Mouse (Mus musculus): ENCODE results near the gene Skap1. TPM values are rescaled to one million over a fixed set of nuclear protein-coding genes. Genes with fewer than 3 reads are reported as not detected.
A peak's percentile ranks its signal among the peaks of the same experiment; 100 is the strongest.

Skap1 gene
- total RNA-seq, 4 experiments from 2014 or later, result 7.3 to 15.3 (median 11.2) TPM

DNA sequence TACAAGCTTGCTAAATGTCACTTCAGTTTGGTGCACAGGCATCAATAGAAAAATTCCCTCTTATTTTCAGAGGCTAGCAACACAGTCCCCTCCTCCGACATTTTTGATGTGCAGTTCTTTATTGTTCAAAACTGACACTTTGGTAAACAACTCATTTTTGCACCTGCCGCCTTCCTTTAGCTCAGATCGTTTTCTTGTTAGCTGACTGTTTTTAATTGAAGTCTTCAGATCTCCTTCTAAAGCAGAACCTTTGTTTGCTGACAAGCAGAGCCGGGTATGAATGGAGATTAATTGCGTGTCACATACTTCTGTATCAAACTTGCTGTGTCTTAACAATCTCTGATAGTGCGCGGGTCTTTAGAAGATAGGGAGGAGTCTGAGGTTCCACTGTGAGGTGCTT, 2.0 kb downstream of the Skap1 start:
- DNase-seq, result no peak

GRCm38 (mm10) chr11:96466987-96467386, 2.6 kb downstream of the Skap1 start:
- no peak for DNase-seq

- DNase-seq, result no peak
Observed at GRCm38 (mm10) chr11:96468048-96468745, 3.8 kb downstream of the Skap1 start.

DNA sequence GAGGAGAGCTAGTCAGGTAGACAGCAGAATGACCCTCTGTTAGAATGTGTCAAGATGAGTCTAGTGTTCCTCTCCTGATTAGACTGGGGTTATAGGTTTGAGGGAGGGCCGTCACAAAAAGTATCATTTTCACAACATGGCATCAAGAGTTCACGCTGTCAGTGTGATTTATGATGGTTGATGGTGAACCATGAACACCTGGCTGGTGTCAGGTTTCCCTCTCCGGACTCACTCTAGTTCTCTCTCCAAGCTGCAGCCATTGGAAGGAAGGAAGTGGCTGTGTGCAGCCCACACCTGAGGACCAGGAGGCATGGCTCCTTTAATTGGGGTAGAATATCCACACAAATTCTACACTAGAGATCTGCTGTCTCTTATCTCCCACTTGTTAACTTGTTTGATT, 18.3 kb downstream of the Skap1 start:
- no peak for DNase-seq

- DNase-seq, result no peak
Observed at GRCm38 (mm10) chr11:96483179-96483578, 18.8 kb downstream of the Skap1 start.

GRCm38 (mm10) chr11:96498481-96498880, 34.1 kb downstream of the Skap1 start:
- no peak for DNase-seq

GRCm38 (mm10) chr11:96501042-96501441, 36.6 kb downstream of the Skap1 start:
- no peak for DNase-seq

DNA sequence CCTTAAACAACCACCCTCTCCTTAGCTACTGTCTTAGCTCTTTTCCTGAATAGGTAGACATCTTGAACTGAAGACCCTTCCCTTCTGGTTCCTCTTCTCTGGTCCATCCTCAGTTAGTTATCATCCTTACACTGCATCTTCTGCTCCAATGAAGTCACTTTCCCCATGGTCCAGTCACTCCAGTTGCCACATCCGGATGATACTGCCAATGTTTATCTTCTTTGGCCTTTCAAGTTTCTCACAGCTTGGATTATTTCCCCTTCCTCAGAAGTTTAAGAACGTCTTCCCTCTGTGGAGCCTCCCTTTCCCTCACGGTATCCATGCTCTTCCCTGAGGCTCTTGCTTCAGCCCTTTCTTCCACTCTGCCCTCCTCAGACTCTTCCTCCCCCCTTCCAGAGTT, 38.6 kb downstream of the Skap1 start:
- no peak for DNase-seq

GRCm38 (mm10) chr11:96504509-96505119, 40.2 kb downstream of the Skap1 start:
- DNase-seq, result no peak

GRCm38 (mm10) chr11:96505841-96506240, 41.4 kb downstream of the Skap1 start:
- DNase-seq, result no peak

- DNase-seq, result no peak
Observed at GRCm38 (mm10) chr11:96515164-96515563, 50.8 kb downstream of the Skap1 start.

- no peak for DNase-seq
Observed at GRCm38 (mm10) chr11:96524541-96524940, 60.1 kb downstream of the Skap1 start.

- DNase-seq, result peak; percentile 34
Observed at GRCm38 (mm10) chr11:96526137-96526621, 61.8 kb downstream of the Skap1 start.

GRCm38 (mm10) chr11:96531757-96532433, 67.5 kb downstream of the Skap1 start:
- DNase-seq, result no peak

DNA sequence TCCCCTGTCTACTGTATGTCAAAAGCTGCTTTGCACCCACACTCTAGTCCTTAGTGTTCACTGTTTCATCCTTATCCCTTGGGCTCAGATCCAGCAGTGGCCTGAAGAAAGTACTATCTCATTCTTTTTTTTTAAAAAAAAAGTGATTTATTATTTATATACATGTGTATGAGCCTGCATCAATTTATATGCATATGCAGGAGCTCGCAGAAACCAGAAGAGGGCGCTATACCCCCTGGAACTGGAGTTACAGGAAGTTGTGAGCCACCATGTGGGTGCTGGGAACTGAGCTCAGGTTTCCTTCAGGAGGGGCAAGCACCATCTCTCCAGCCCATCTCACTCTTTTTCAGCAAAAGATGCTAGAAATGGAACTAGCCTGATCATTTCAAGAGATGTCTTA, 70.1 kb downstream of the Skap1 start:
- DNase-seq, result no peak

DNA sequence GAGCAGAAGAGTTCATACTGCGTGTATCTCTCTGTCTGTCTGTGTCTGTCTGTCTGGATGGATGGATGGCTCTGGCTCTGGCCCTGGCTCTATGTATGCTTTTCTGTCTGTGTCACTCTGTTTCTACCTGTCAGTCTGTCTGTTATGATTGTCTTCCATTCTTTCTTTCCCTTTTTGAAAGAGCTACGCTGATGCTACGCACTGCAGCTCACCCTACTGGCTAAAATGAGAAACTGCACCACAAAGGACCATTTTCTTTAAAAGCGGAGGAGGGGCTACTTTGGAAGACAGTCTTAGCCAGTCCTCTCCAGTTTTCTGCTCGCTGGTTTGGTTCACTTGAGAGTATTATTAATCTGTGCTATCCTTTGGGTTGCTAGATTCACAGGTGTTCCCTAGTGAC, 71.8 kb downstream of the Skap1 start:
- DNase-seq, result no peak

DNA sequence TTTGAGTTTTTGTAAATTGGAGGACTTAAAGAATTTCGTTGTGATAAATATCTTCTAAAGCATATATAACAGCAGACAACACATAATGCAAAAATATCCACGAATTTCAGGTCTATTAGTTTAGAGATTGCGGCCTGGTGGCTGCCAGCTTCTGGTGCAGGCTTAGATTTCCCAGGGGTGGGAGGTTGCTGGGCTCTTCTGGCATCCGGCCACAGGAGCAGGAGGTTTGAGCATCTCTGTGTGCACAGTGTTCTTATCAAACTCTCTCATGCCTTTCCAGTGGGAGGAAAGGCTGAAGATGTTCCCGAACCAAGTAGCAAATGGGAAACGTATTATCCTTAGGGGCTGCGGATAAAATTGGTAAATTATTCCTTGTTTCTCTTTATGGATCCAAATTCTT, 77.6 kb downstream of the Skap1 start:
- no peak for DNase-seq

- no peak for DNase-seq
Observed at GRCm38 (mm10) chr11:96542561-96542960, 78.2 kb downstream of the Skap1 start.

- no peak for DNase-seq
Observed at GRCm38 (mm10) chr11:96546428-96546827, 82.0 kb downstream of the Skap1 start.

- no peak for DNase-seq
Observed at GRCm38 (mm10) chr11:96550960-96551703, 86.7 kb downstream of the Skap1 start.

GRCm38 (mm10) chr11:96553091-96553490, 88.7 kb downstream of the Skap1 start:
- DNase-seq, result no peak

DNA sequence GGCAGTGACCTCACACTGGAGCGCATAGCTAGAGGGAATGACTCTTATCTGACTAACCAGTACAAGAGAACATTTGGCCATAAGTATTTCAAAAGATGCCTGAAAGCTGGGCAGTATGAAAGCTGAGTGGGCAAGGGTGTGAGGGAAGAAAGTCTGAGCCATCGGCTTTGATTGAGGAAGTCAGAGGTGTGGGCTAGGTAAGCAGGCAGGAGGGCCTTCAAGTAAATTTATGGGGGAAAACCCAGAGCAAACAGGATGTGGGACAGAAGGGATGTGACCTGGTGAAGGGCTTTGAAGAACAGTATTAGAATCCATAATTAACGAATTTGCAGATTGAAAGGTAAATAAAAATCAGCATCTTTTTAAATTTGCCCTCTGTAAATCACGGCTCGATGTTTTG, 95.8 kb downstream of the Skap1 start:
- no peak for DNase-seq

GRCm38 (mm10) chr11:96564088-96564487, 99.7 kb downstream of the Skap1 start:
- DNase-seq, result no peak
